In genomic region chr8:120510035-120510416, GRCm38 (mm10) we compare ENCODE assay signal across 9 mouse cellular contexts.
DNase-seq lines count a peak whose midpoint lies in the region; ATAC-seq lines count a peak whose summit lies in the region.
"Had no signal": no experiment of that assay in that cellular context is flagged by ENCODE, and none has a peak within 500 bp of the region (broad histone marks: within the 10 kb centered on the region; RNA-seq: fewer than 3 reads in every experiment).

No protein-coding gene starts in this region.

- H3K27me3 ChIP-seq in liver, embryonic 11.5 days (replicated peaks; ENCODE audit: control insufficient read depth, insufficient read depth, low read length) = no peaks in the 10 kb centered on the region
- no peaks in the 10 kb centered on the region for H3K27me3 ChIP-seq in stomach, embryonic 16.5 days (ENCODE audit: control insufficient read depth, insufficient read depth, low read length)

- no peaks in the 10 kb centered on the region; the same call in 1 of the 2 replicates for H3K36me3 ChIP-seq in liver, embryonic 11.5 days (ENCODE audit: control insufficient read depth, insufficient read depth, low read length)
- H3K36me3 ChIP-seq in stomach, embryonic 16.5 days (ENCODE audit: control insufficient read depth, insufficient read depth, low read length) = no peaks in the 10 kb centered on the region

- peaks cover 87% of the 10 kb centered on the region for H3K4me1 ChIP-seq in liver, embryonic 11.5 days (replicated peaks; ENCODE audit: control insufficient read depth, insufficient read depth, low read length)
- peaks cover 69% of the 10 kb centered on the region for H3K4me1 ChIP-seq in stomach, embryonic 16.5 days (ENCODE audit: control insufficient read depth, insufficient read depth, low read length)

- H3K9me3 ChIP-seq in liver, embryonic 11.5 days (ENCODE audit: control insufficient read depth, low read length) = no peaks in the 10 kb centered on the region
- H3K9me3 ChIP-seq in stomach, embryonic 16.5 days (replicated peaks; ENCODE audit: control insufficient read depth, low read length) = no peaks in the 10 kb centered on the region

- peak; percentile 63 for DNase-seq in embryo, embryonic 10.5 days (ENCODE audit: low spot score)
- DNase-seq in embryo, embryonic 11 days = no peak
- peak; percentile 54 for DNase-seq in thymus, postnatal 14 days
- DNase-seq in thymus, adult 18-20 months = no peak
- no peak for DNase-seq in liver, embryonic 11.5 days (ENCODE audit: low spot score)
- no peak for DNase-seq in left cerebral cortex, adult 9 months (ENCODE audit: low spot score in 2 of 2)
- DNase-seq: adrenal gland, adult 8-10 months had no signal

- H3K9ac ChIP-seq in liver, embryonic 11.5 days (ENCODE audit: low read depth, low read length) = peak overlapping the region; percentile 10
- peak overlapping the region; percentile 56; the same call in 1 of the 2 replicates for H3K9ac ChIP-seq in stomach, embryonic 16.5 days (ENCODE audit: low read length)

- no peak; the same call in 1 of the 2 replicates for ATAC-seq in liver, embryonic 11.5 days (replicated peaks; ENCODE audit: low FRiP score)
- ATAC-seq in stomach, embryonic 16.5 days (ENCODE audit: insufficient read depth, low FRiP score) = no peak
- no peak for ATAC-seq in frontal cortex, adult (ENCODE audit: low TSS enrichment)

- H3K27ac ChIP-seq in liver, embryonic 11.5 days (ENCODE audit: low read depth, low read length) = peak overlapping the region; percentile 51; the same call in 1 of the 2 replicates
- no peak overlapping the region for H3K27ac ChIP-seq in stomach, embryonic 16.5 days (ENCODE audit: low read length)

- H3K4me2 ChIP-seq in liver, embryonic 11.5 days = peak overlapping the region; percentile 56
- peak overlapping the region; percentile 50 for H3K4me2 ChIP-seq in stomach, embryonic 16.5 days (ENCODE audit: low read depth, low read length)

- WGBS in liver, embryonic 11.5 days = 2% methylated on average over 5 of the region's 6 CpGs
- WGBS in stomach, embryonic 16.5 days = 13% methylated on average over 5 of the region's 6 CpGs

- no peak overlapping the region for H3K4me3 ChIP-seq in liver, embryonic 11.5 days (ENCODE audit: low read depth, low read length)
- no peak overlapping the region for H3K4me3 ChIP-seq in stomach, embryonic 16.5 days (replicated peaks; ENCODE audit: low read length)

Comparison
In these comparisons a context has a peak if more than half of its experiments do, and no peak if none do; other contexts are left out.
1. DNase-seq: peak in embryo, embryonic 10.5 days (single experiment) and thymus, postnatal 14 days (single experiment); none in embryo, embryonic 11 days (single experiment), thymus, adult 18-20 months (0 of 2), liver, embryonic 11.5 days (single experiment) and left cerebral cortex, adult 9 months (0 of 2).